Mouse (Mus musculus) neural tube, embryonic 15.5 days (tissue): ENCODE results near the gene Ntrk1. TPM values are rescaled to one million over a fixed set of nuclear protein-coding genes. Genes with fewer than 3 reads are reported as not detected.

Source experiments
- polyA plus RNA-seq: library from polyadenylated mRNA; unstranded; fragments of >200 nt; fragmentation: Nextera tagmentation; extraction: Ambion mirVana; gene quantifications from 2 replicates; pipeline ENCODE4 v1.2.1, GENCODE M21; 2015

Gene Ntrk1
- polyA plus RNA-seq, 1 experiment from 2014 or later: 50.1 TPM

Other genes with a start within 250 kb of the Ntrk1 start
- 19.5 and 19.6 TPM in 2 replicates for gene Arhgef11, start 177.6 kb downstream of the Ntrk1 start, polyA plus RNA-seq
- gene Lrrc71, start 46.5 kb downstream of the Ntrk1 start, polyA plus RNA-seq: 0.44 and 1.0 TPM in 2 replicates
- 1.1 and 2.0 TPM in 2 replicates for gene Insrr, start 1.8 kb upstream of the Ntrk1 start, polyA plus RNA-seq
- 9.1 and 13.4 TPM in 2 replicates for gene Pear1, start 29.1 kb upstream of the Ntrk1 start, polyA plus RNA-seq
- 5.0 TPM in 1 of 2 replicates, not detected in the other for gene Sh2d2a, start 51.6 kb upstream of the Ntrk1 start, polyA plus RNA-seq
- 16.2 and 17.5 TPM in 2 replicates for gene Prcc, start 90.4 kb upstream of the Ntrk1 start, polyA plus RNA-seq
- gene Hdgf, start 111.2 kb upstream of the Ntrk1 start, polyA plus RNA-seq: 137 and 160 TPM in 2 replicates
- gene Mrpl24, start 124.3 kb upstream of the Ntrk1 start, polyA plus RNA-seq: 51.0 and 59.5 TPM in 2 replicates
- gene Isg20l2, start 135.2 kb upstream of the Ntrk1 start, polyA plus RNA-seq: 21.6 and 31.7 TPM in 2 replicates
- 19.3 and 19.7 TPM in 2 replicates for gene Rrnad1, start 135.6 kb upstream of the Ntrk1 start, polyA plus RNA-seq
- gene Crabp2, start 153.5 kb upstream of the Ntrk1 start, polyA plus RNA-seq: 81.1 and 86.0 TPM in 2 replicates
- gene Nes, start 175.9 kb upstream of the Ntrk1 start, polyA plus RNA-seq: 22.5 and 22.8 TPM in 2 replicates
- gene Bcan, start 205.1 kb upstream of the Ntrk1 start, polyA plus RNA-seq: 127 and 139 TPM in 2 replicates
- gene Hapln2, start 232.4 kb upstream of the Ntrk1 start, polyA plus RNA-seq: 0.34 and 0.90 TPM in 2 replicates
- 36.6 and 42.6 TPM in 2 replicates for gene Gpatch4, start 247.9 kb upstream of the Ntrk1 start, polyA plus RNA-seq